Mouse (Mus musculus): ENCODE data around the gene Cidec.

- TF ChIP-seq CTCF (IDR thresholded peaks at IDR 0.05; ENCODE audit: low read depth) (no peak), EP300 (optimal IDR thresholded peaks at IDR 0.05) (no peak)
These were observed 5.1 kb upstream of the Cidec start for GRCm38 (mm10) chr6:113440686-113441085.
